Mouse (Mus musculus): ENCODE measurements at regions not wholly inside any gene's neighbourhood (a gene's known extent, or its start where the extent isn't known, plus 50 kb on each side); places are given as distances from the start of the nearest gene placed in this dataset.

GRCm38 (mm10) chr6:117480396-117480795 lies 312.1 kb downstream of the Cxcl12 start:
- TF ChIP-seq POLR2A (IDR thresholded peaks at IDR 0.05; ENCODE audit: borderline replicate concordance, low read depth, low read length) (no peak), CTCF (IDR thresholded peaks at IDR 0.05; ENCODE audit: low read depth, low read length) (no peak)
